Mouse (Mus musculus) forebrain, embryonic 11.5 days (tissue): Measurements from ENCODE around the gene Ppp2r2c. TPM values are rescaled to one million over a fixed set of nuclear protein-coding genes. Genes with fewer than 3 reads are reported as not detected.

ENCODE experiments used
- ATAC-seq: fragments of 200-750 bp; cut with Nextera tagmentation; replicated peaks from 2 replicates; pipeline ENCODE4 v1.8.0; 2017; ENCODE audit warnings: moderate TSS enrichment; ENCODE audit not compliant: low FRiP score
- DNase-seq: peaks from one replicate; pipeline ENCODE4 v3.0.0-alpha.2; 2017; ENCODE audit warnings: low spot score
- H3K27ac ChIP-seq: fragments of 300-500 bp; sonication (generic); 2 replicates; pipeline ENCODE4 v1.5.1; 2014; ENCODE audit warnings: low read depth, low read length
- H3K27me3 ChIP-seq: fragments of 300-500 bp; sonication (generic); 2 replicates; pipeline ENCODE4 v1.6.1; 2014; ENCODE audit warnings: mild to moderate bottlenecking, low read length, mixed read lengths; ENCODE audit not compliant: control insufficient read depth, insufficient read depth
- H3K36me3 ChIP-seq: fragments of 300-500 bp; sonication (generic); 2 replicates; pipeline ENCODE4 v1.6.1; 2014; ENCODE audit warnings: mild to moderate bottlenecking, low read length, moderate library complexity, mixed read lengths; ENCODE audit not compliant: control insufficient read depth, insufficient read depth
- H3K4me1 ChIP-seq: fragments of 300-500 bp; sonication (generic); replicated peaks from 2 replicates; pipeline ENCODE4 v1.6.1; 2014; ENCODE audit warnings: low read length, mixed read lengths; ENCODE audit not compliant: control insufficient read depth, insufficient read depth
- H3K4me2 ChIP-seq: fragments of 300-500 bp; sonication (generic); 2 replicates; pipeline ENCODE4 v1.6.1; 2014; ENCODE audit warnings: low read depth, mild to moderate bottlenecking, low read length, moderate library complexity, mixed read lengths; ENCODE audit not compliant: severe bottlenecking
- H3K4me3 ChIP-seq: fragments of 300-500 bp; sonication (generic); 2 replicates; pipeline ENCODE4 v1.5.1; 2014; ENCODE audit warnings: low read depth, low read length
- H3K9ac ChIP-seq: fragments of 300-500 bp; sonication (generic); 2 replicates; pipeline ENCODE4 v1.6.1; 2014; ENCODE audit warnings: low read length
- H3K9me3 ChIP-seq: fragments of 300-500 bp; sonication (generic); 2 replicates; pipeline ENCODE4 v1.6.1; 2016; ENCODE audit warnings: low read length, mixed read lengths; ENCODE audit not compliant: control insufficient read depth
- WGBS: fragments of 180-500 bp; shearing (Covaris S2); extraction: QIAGEN DNeasy Blood & Tissue Kit; methylation state at CpG from one replicate; pipeline ENCODE4 v1.1.7; 2014; 5-methylcytosine and 5-hydroxymethylcytosine counted together
- polyA plus RNA-seq: library from polyadenylated mRNA; unstranded; fragments of >200 nt; fragmentation: Nextera tagmentation; extraction: Ambion mirVana; gene quantifications from 2 replicates; pipeline ENCODE4 v1.2.1, GENCODE M21; 2014

The Ppp2r2c gene
- polyA plus RNA-seq, 1 experiment from 2014 or later, result 1.4 TPM

GRCm38 (mm10) chr5:36917245-36917644, 48.9 kb downstream of the Ppp2r2c start:
- ATAC-seq (no peak), DNase-seq (no peak)
- Histone ChIP-seq H3K27ac (no peak overlapping the region), H3K36me3 (no peaks in the 10 kb centered on the region), H3K4me3 (no peak overlapping the region), H3K27me3 (no peaks in the 10 kb centered on the region), H3K9ac (no peak overlapping the region), H3K4me1 (no peaks in the 10 kb centered on the region; the same call in 1 of the 2 replicates), H3K4me2 (no peak overlapping the region), H3K9me3 (no peaks in the 10 kb centered on the region)
- 80% methylated on average over 4 of the region's 4 CpGs for WGBS

- H3K9me3 ChIP-seq, result no peaks in the 10 kb centered on the region
- DNase-seq (no peak), ATAC-seq (no peak)
- WGBS, result 79% methylated on average over 7 of the region's 7 CpGs
- no peaks in the 10 kb centered on the region for H3K27me3 ChIP-seq
- H3K9ac ChIP-seq, result no peak overlapping the region
- no peak overlapping the region for H3K4me3 ChIP-seq
- H3K4me2 ChIP-seq, result no peak overlapping the region
- no peak overlapping the region for H3K27ac ChIP-seq
- no peaks in the 10 kb centered on the region for H3K36me3 ChIP-seq
- H3K4me1 ChIP-seq, result no peaks in the 10 kb centered on the region; the same call in 1 of the 2 replicates
Measured at GRCm38 (mm10) chr5:36918016-36918415, 49.7 kb downstream of the Ppp2r2c start.

GRCm38 (mm10) chr5:36920072-36920471, 51.8 kb downstream of the Ppp2r2c start:
- no peaks in the 10 kb centered on the region for H3K36me3 ChIP-seq
- no peaks in the 10 kb centered on the region for H3K9me3 ChIP-seq
- no peaks in the 10 kb centered on the region; the same call in 1 of the 2 replicates for H3K4me1 ChIP-seq
- DNase-seq (peak; percentile 64), ATAC-seq (no peak)
- H3K4me3 ChIP-seq, result no peak overlapping the region
- H3K9ac ChIP-seq, result no peak overlapping the region
- 59% methylated on average over 1 of the region's 1 CpGs for WGBS
- no peaks in the 10 kb centered on the region for H3K27me3 ChIP-seq
- H3K4me2 ChIP-seq, result no peak overlapping the region
- H3K27ac ChIP-seq, result no peak overlapping the region

GRCm38 (mm10) chr5:36921871-36922270, 53.6 kb downstream of the Ppp2r2c start:
- ATAC-seq, result no peak
- Histone ChIP-seq H3K9me3 (no peaks in the 10 kb centered on the region), H3K4me3 (no peak overlapping the region), H3K27me3 (no peaks in the 10 kb centered on the region), H3K4me1 (no peaks in the 10 kb centered on the region; the same call in 1 of the 2 replicates), H3K9ac (no peak overlapping the region), H3K36me3 (no peaks in the 10 kb centered on the region), H3K27ac (no peak overlapping the region), H3K4me2 (no peak overlapping the region)
- no peak for DNase-seq
- 82% methylated on average over 1 of the region's 1 CpGs for WGBS

GRCm38 (mm10) chr5:36922811-36923210, 54.5 kb downstream of the Ppp2r2c start:
- H3K9me3 ChIP-seq, result no peaks in the 10 kb centered on the region
- no peak overlapping the region for H3K4me2 ChIP-seq
- no peak overlapping the region for H3K4me3 ChIP-seq
- no peaks in the 10 kb centered on the region for H3K36me3 ChIP-seq
- no peaks in the 10 kb centered on the region; the same call in 1 of the 2 replicates for H3K4me1 ChIP-seq
- no peaks in the 10 kb centered on the region for H3K27me3 ChIP-seq
- ATAC-seq, result no peak
- DNase-seq, result no peak
- WGBS, result 73% methylated on average over 10 of the region's 10 CpGs
- no peak overlapping the region for H3K9ac ChIP-seq
- H3K27ac ChIP-seq, result no peak overlapping the region

GRCm38 (mm10) chr5:36923826-36924700, 55.8 kb downstream of the Ppp2r2c start:
- Histone ChIP-seq H3K4me1 (no peaks in the 10 kb centered on the region), H3K4me3 (no peak overlapping the region), H3K27me3 (no peaks in the 10 kb centered on the region), H3K9ac (no peak overlapping the region), H3K27ac (no peak overlapping the region), H3K9me3 (no peaks in the 10 kb centered on the region), H3K4me2 (no peak overlapping the region), H3K36me3 (no peaks in the 10 kb centered on the region)
- ATAC-seq (no peak), DNase-seq (no peak)
- WGBS, result 55% methylated on average over 11 of the region's 11 CpGs

GRCm38 (mm10) chr5:36928701-36929100, 60.4 kb downstream of the Ppp2r2c start:
- Histone ChIP-seq H3K9ac (no peak overlapping the region), H3K27ac (no peak overlapping the region), H3K4me2 (no peak overlapping the region), H3K36me3 (no peaks in the 10 kb centered on the region), H3K4me1 (no peaks in the 10 kb centered on the region), H3K27me3 (no peaks in the 10 kb centered on the region), H3K9me3 (no peaks in the 10 kb centered on the region), H3K4me3 (no peak overlapping the region)
- ATAC-seq (no peak), DNase-seq (no peak)
- WGBS, result 50% methylated on average over 4 of the region's 4 CpGs

GRCm38 (mm10) chr5:36929376-36929775, 61.1 kb downstream of the Ppp2r2c start:
- no peak overlapping the region for H3K9ac ChIP-seq
- no peaks in the 10 kb centered on the region for H3K27me3 ChIP-seq
- no peaks in the 10 kb centered on the region for H3K9me3 ChIP-seq
- no peaks in the 10 kb centered on the region for H3K36me3 ChIP-seq
- no peak overlapping the region for H3K4me3 ChIP-seq
- ATAC-seq, result no peak
- WGBS, result 77% methylated on average over 3 of the region's 3 CpGs
- H3K4me1 ChIP-seq, result no peaks in the 10 kb centered on the region
- no peak overlapping the region for H3K27ac ChIP-seq
- no peak for DNase-seq
- no peak overlapping the region for H3K4me2 ChIP-seq

GRCm38 (mm10) chr5:36933383-36933782, 65.1 kb downstream of the Ppp2r2c start:
- H3K36me3 ChIP-seq, result no peaks in the 10 kb centered on the region
- no peaks in the 10 kb centered on the region for H3K9me3 ChIP-seq
- 71% methylated on average over 7 of the region's 8 CpGs for WGBS
- H3K4me3 ChIP-seq, result no peak overlapping the region
- no peaks in the 10 kb centered on the region for H3K27me3 ChIP-seq
- ATAC-seq, result no peak
- H3K27ac ChIP-seq, result no peak overlapping the region
- no peak overlapping the region for H3K9ac ChIP-seq
- no peak overlapping the region for H3K4me2 ChIP-seq
- no peaks in the 10 kb centered on the region for H3K4me1 ChIP-seq
- no peak for DNase-seq
